Mouse (Mus musculus) kidney, adult 18-20 months (tissue): ENCODE results near the gene Plcd1.
A peak's percentile ranks its signal among the peaks of the same experiment; 100 is the strongest.

Experiments
- DNase-seq: peaks from one replicate; pipeline ENCODE4 v3.0.0; 2021

Gene Plcd1

GRCm38 (mm10) chr9:119052154-119052944 lies 41.0 kb downstream of the Plcd1 start, which contains the start of gene Vill:
Vill (plus strand) TSS chr9:119052778.
- DNase-seq, result peak; percentile 59

- no peak for DNase-seq
Observed at GRCm38 (mm10) chr9:119051158-119051557, 42.1 kb downstream of the Plcd1 start.

GRCm38 (mm10) chr9:119048182-119048903 lies 45.0 kb downstream of the Plcd1 start:
- no peak for DNase-seq

DNA sequence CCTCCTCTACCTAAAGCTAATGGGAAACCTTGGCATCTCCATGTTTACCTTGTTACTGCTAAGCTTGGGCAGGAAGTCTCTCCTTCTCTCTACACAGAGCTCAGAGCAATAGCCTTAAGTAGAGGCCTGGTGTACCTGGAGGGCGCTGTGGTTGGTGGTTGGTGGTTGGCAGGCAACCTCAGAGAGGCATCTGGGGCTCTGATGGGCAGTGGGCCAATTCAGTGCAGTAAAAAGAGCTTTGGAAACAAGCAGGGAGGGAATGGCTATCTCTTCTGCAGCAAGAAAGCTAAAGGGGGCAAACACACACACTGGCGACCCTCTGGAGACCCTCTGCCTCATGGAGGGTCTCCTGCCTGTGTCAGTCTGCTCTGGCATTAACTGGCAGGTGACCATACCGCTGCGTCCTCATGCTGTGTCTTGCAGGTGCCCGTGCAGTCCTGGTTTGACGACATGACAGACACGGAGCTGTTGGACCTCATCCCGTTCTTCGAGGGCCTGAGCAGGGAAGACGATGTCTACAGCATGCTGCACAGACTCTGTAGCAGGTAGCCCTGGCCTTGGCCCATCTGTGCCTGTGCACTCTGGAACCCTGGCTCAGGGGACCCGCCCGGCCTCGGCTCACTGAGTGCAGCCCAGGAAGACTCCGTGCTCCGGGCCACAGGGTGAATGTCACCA lies 53.1 kb downstream of the Plcd1 start:
- DNase-seq, result no peak

GRCm38 (mm10) chr9:119038574-119038973 lies 54.7 kb downstream of the Plcd1 start:
- DNase-seq, result no peak

- DNase-seq, result no peak
Observed at GRCm38 (mm10) chr9:119037076-119037730, 56.1 kb downstream of the Plcd1 start.

GRCm38 (mm10) chr9:119035836-119036235 lies 57.5 kb downstream of the Plcd1 start:
- DNase-seq, result peak; percentile 55

- DNase-seq, result no peak
Observed at GRCm38 (mm10) chr9:119034676-119035665, 58.3 kb downstream of the Plcd1 start.

DNA sequence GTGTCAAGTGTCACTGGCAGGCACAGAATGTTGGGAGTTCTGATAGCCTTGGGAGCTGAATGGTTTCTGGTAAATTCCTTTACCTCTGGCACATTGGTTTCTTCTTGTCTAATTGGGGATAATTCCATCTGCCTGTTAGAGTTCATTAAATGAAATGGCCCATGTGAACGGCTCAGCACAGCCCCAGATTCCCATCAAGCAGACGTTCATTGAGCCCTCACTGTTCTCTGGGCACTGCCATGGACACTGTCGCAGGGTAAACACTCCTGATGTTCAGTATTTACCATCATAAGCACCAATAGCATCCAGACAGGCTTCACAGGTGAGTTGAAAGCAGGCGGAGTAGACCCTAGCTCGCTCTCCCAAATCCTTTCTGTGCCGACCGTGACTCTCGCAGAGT lies 59.2 kb downstream of the Plcd1 start:
- no peak for DNase-seq

DNA sequence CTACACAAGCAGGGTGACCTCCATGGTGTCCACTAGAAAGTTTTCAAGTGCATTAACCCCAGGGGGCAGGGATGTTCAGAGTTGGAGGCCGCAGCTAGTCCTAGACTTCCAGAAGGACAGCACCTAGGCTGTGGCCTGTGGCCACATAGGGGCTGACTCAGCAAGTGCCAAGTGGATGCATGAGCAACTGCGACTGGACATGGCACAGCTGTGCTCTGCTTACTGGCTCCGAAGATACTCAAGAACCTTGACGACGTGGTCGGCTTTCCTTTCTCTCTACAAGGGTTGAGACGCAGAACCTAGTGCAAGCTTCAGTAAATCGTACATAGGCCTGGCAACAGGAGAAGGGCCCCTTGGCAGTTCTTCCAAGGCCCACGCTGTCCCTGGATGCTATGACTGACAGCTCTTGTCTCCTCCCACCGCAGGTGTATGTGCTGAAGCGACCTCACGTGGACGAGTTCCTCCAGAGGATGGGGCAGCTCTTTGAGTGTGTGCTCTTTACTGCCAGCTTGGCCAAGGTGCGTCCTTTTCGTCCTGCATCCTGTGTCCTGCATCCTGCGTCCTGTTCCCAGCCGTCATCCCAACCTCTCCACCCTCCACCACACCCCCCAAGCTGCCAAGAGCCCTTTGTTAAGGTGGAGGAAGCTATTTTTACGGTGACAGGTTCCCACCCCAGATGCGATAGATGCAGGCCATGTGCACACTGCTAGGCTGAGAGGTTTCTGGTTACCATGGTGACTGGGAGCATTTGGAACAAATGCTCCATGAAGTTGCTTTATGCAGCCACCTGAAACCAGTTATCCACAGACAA lies 60.0 kb downstream of the Plcd1 start:
- DNase-seq, result no peak

DNA sequence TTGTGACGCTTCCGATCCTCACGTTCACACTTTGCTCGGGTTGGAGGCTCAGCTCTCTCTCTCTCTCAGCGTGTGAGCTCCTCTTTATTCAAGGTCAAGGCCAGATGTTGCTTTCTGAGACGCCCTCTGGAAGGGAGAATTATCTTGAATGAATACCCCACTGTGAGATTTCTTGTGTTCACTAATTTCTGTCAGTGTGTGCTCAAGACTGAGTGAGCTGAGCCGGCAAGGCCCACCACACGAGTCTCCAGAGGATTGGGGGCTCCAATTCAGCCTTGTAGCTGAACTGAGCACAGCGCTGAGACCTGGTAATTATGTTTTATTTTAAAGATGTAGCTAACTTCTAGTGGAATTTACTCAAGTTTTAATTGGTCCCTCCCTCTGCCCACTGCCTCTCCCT lies 60.8 kb downstream of the Plcd1 start:
- no peak for DNase-seq

- peak; percentile 48 for DNase-seq
Observed at GRCm38 (mm10) chr9:119031772-119032171, 61.5 kb downstream of the Plcd1 start.

GRCm38 (mm10) chr9:119031038-119031437 lies 62.3 kb downstream of the Plcd1 start:
- DNase-seq, result no peak

- DNase-seq, result peak; percentile 78
Observed at GRCm38 (mm10) chr9:119029568-119029967, 63.7 kb downstream of the Plcd1 start.

- no peak for DNase-seq
Observed at GRCm38 (mm10) chr9:119028226-119029195, 64.8 kb downstream of the Plcd1 start.

- DNase-seq, result no peak
Observed at GRCm38 (mm10) chr9:119027337-119027736, 66.0 kb downstream of the Plcd1 start.

- peak; percentile 70 for DNase-seq
Observed at GRCm38 (mm10) chr9:119025832-119026331, 67.4 kb downstream of the Plcd1 start.

DNA sequence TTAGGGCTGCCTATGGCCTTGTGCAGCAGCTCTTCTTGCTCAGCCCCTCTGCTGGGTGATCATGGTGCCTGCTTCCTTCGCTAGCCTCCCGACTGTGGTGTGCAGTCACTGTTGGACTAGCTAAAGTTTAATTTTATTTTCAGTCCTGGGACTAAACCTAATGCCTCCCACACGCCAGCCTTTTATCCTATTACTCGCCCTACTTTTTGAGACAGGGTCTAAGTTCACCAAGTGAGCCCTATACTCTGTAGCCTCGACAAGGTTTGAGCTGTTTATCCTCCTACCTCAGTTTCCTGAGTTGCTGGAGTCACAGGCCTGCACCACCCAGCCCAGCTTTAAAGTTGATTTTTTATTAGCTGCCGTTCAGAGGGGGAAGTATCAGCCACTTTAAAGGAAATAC lies 68.0 kb downstream of the Plcd1 start:
- DNase-seq, result peak; percentile 62

- DNase-seq, result peak; percentile 41
Observed at GRCm38 (mm10) chr9:119021731-119022130, 71.6 kb downstream of the Plcd1 start.
